Comparison of ENCODE assay signal across 14 mouse cellular contexts in genomic region chr2:168798921-168799320, GRCm38 (mm10). TPM values are rescaled to one million over a fixed set of nuclear protein-coding genes. Genes with fewer than 3 reads are reported as not detected.
"Had no signal": no experiment of that assay in that cellular context is flagged by ENCODE, and none has a peak within 500 bp of the region (broad histone marks: within the 10 kb centered on the region; RNA-seq: fewer than 3 reads in every experiment).

No protein-coding gene starts in this region.

- H3K9ac ChIP-seq: intestine, embryonic 15.5 days; liver, embryonic 15.5 days; midbrain, embryonic 13.5 days; neural tube, embryonic 15.5 days had no signal

- H3K4me1 ChIP-seq: intestine, embryonic 15.5 days; liver, embryonic 15.5 days; midbrain, embryonic 13.5 days had no signal

- DNase-seq: layer of hippocampus, adult 9-11 months; layer of hippocampus, postnatal 36 days; left cerebral cortex, postnatal 4 days; lung, adult 2 months; lung, postnatal 36 days; right cerebral cortex, adult 18-20 months; thymus, adult 2 months; thymus, postnatal 25 days had no signal

- H3K9me3 ChIP-seq: intestine, embryonic 15.5 days; liver, embryonic 15.5 days; midbrain, embryonic 13.5 days; neural tube, embryonic 15.5 days had no signal

- H3K4me3 ChIP-seq: intestine, embryonic 15.5 days; liver, embryonic 15.5 days; midbrain, embryonic 13.5 days; myocyte; neural tube, embryonic 15.5 days had no signal

- H3K27ac ChIP-seq: intestine, embryonic 15.5 days; liver, embryonic 15.5 days; midbrain, embryonic 13.5 days; neural tube, embryonic 15.5 days had no signal

- H3K36me3 ChIP-seq: intestine, embryonic 15.5 days; liver, embryonic 15.5 days; midbrain, embryonic 13.5 days; neural tube, embryonic 15.5 days had no signal

RNA-seq across cellular contexts. Expression of gene Sall4, which starts 31.2 kb away (rescaled TPM):
- total RNA-seq: left cerebral cortex, postnatal 4 days; megakaryocyte progenitor cell, adult 5-6 weeks had no signal
